Mouse (Mus musculus): Measurements from ENCODE around the gene Ptprn2.

- no peak for TF ChIP-seq CTCF (IDR thresholded peaks at IDR 0.05; ENCODE audit: insufficient read depth, low read length)
- TF ChIP-seq POLR2A (IDR thresholded peaks at IDR 0.05; ENCODE audit: borderline replicate concordance, extremely low read depth, low read depth, low read length): no peak
These were observed 46.9 kb upstream of the Ptprn2 start for GRCm38 (mm10) chr12:116438591-116438990.

Measured in lung, adult 2 months (tissue).